Mouse (Mus musculus): ENCODE data around the gene Bnc1.

DNA sequence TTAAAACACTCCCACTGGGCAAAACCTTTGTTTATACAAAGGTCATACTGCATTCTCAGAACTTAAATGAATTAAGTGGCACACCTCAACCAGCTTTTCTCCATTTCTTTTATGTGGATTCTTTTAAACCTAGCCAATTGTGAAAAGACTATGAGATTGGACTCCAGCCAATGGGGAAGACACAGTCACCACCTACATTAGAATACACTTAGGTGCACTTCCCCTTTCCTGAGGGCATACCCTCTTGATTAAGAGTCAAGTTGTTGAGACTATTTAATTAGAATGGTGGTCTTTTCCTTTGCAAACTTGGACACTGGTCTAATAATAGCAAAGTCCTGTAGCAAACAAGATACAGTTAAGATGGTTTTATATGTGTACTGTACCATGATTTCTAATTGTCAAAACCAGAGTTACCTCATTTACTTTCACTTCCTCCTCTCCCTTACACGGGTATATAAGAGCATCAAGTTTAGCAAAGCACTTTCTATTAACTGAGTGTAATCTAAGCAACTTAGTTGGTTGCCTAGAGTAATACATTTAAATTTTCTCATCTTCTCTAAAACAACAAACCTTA, 70.6 kb downstream of the Bnc1 start:
- TF ChIP-seq CTCF (IDR thresholded peaks at IDR 0.05; ENCODE audit: low read depth, low read length) (no peak), TAL1 (conservative IDR thresholded peaks at IDR 0.05; ENCODE audit: low read depth, low read length) (no peak)
